Mouse (Mus musculus): ENCODE data around the gene Ctf2. TPM values are rescaled to one million over a fixed set of nuclear protein-coding genes. Genes with fewer than 3 reads are reported as not detected.

Ctf2 gene
- total and polyA plus RNA-seq, 3 experiments: 0.36 TPM; not detected in 2

GRCm38 (mm10) chr7:127777474-127778266 is 45.7 kb upstream of the Ctf2 start:
- DNase-seq (ENCODE audit: extremely low read depth): peak; percentile 51
- no peak for TF ChIP-seq UBTF (IDR thresholded peaks at IDR 0.05; ENCODE audit: low read depth, low read length)
- TF ChIP-seq MYC (IDR thresholded peaks at IDR 0.05; ENCODE audit: low read depth, low read length): no peak
- no peak for TF ChIP-seq ZKSCAN1 (IDR thresholded peaks at IDR 0.05; ENCODE audit: borderline replicate concordance, low read depth, low read length)
- no peak for TF ChIP-seq USF2 (conservative IDR thresholded peaks at IDR 0.05; ENCODE audit: low read depth, low read length)
- 0 out of 2 replicates have a peak, but pooled peaks have one; percentile 12 for TF ChIP-seq SIN3A (IDR thresholded peaks at IDR 0.05; ENCODE audit: low read length)
- TF ChIP-seq NELFE (IDR thresholded peaks at IDR 0.05; ENCODE audit: low read depth, low read length): peak; percentile 48; the same call in 1 of the 2 replicates
- TF ChIP-seq MAZ (IDR thresholded peaks at IDR 0.05; ENCODE audit: low read depth, low read length): no peak
- no peak for TF ChIP-seq MAFK (IDR thresholded peaks at IDR 0.05; ENCODE audit: insufficient replicate concordance, low read length)
- no peak for TF ChIP-seq ZNF384 (IDR thresholded peaks at IDR 0.05; ENCODE audit: low read depth, low read length)
- TF ChIP-seq NRF1 (IDR thresholded peaks at IDR 0.05; ENCODE audit: low read depth, low read length): peak; percentile 63
- no peak for TF ChIP-seq SMC3 (IDR thresholded peaks at IDR 0.05; ENCODE audit: low read depth, low read length)
- TF ChIP-seq KAT2A (IDR thresholded peaks at IDR 0.05; ENCODE audit: insufficient replicate concordance, low read length): no peak
- 0 out of 2 replicates have a peak, but pooled peaks have one; percentile 8 for TF ChIP-seq MXI1 (IDR thresholded peaks at IDR 0.05; ENCODE audit: low read depth, low read length)
- TF ChIP-seq POLR2A (IDR thresholded peaks at IDR 0.05; ENCODE audit: low read depth, low read length): peak; percentile 60; the same call in 1 of the 2 replicates
- no peak for TF ChIP-seq USF1 (IDR thresholded peaks at IDR 0.05; ENCODE audit: low read depth, low read length)
- no peak for TF ChIP-seq CHD1 (IDR thresholded peaks at IDR 0.05; ENCODE audit: low read depth, low read length)
- TF ChIP-seq ZC3H11A (IDR thresholded peaks at IDR 0.05; ENCODE audit: low read depth, low read length): no peak
- TF ChIP-seq HCFC1 (IDR thresholded peaks at IDR 0.05; ENCODE audit: low read depth, low read length): no peak
- no peak for TF ChIP-seq BHLHE40 (IDR thresholded peaks at IDR 0.05; ENCODE audit: low read depth, low read length)
- TF ChIP-seq JUND (conservative IDR thresholded peaks at IDR 0.05; ENCODE audit: low read depth, low read length): no peak
- TF ChIP-seq ELF1 (IDR thresholded peaks at IDR 0.05; ENCODE audit: low read depth, low read length): no peak
- TF ChIP-seq ZMIZ1 (IDR thresholded peaks at IDR 0.05; ENCODE audit: low read depth, low read length): peak; percentile 59; the same call in 1 of the 2 replicates
- no peak for TF ChIP-seq RAD21 (IDR thresholded peaks at IDR 0.05; ENCODE audit: low read depth, low read length)
- no peak for TF ChIP-seq MAX (IDR thresholded peaks at IDR 0.05; ENCODE audit: low read length)
- TF ChIP-seq CHD2 (IDR thresholded peaks at IDR 0.05; ENCODE audit: low read length): no peak; the same call in 1 of the 2 replicates
- TF ChIP-seq POLR2AphosphoS2 (IDR thresholded peaks at IDR 0.05; ENCODE audit: low read depth, low read length): no peak

More at GRCm38 (mm10) chr7:127777474-127778266, 45.7 kb upstream of the Ctf2 start:
- Histone ChIP-seq H3K9me3 (replicated peaks; ENCODE audit: low read length) (no peaks in the 10 kb centered on the region), H3K27me3 (replicated peaks) (no peaks in the 10 kb centered on the region), H3K9ac (ENCODE audit: insufficient read depth, low read depth) (peak overlapping the region; percentile 98), H3K4me1 (ENCODE audit: control insufficient read depth in 1 of 2, insufficient read depth in 2 of 2) (peaks cover 9 to 44% of the 10 kb centered on the region in 2 experiments), H3K27ac (ENCODE audit: insufficient read depth, low read depth) (peak overlapping the region; percentile 94), H3K79me2 (replicated peaks; ENCODE audit: control insufficient read depth, extremely low read depth, insufficient read depth, poor library complexity, severe bottlenecking) (peaks cover 23% of the 10 kb centered on the region), H3K4me3 (replicated peaks in 1 of 3; ENCODE audit: low read depth in 2 of 3, low read length in 2 of 3, poor library complexity in 1 of 3) (peak overlapping the region; percentile 57 to 92 (median 67)), H3K4me2 (ENCODE audit: insufficient read depth, low read depth, poor library complexity, severe bottlenecking) (peak overlapping the region; percentile 41), H3K36me3 (replicated peaks in 1 of 2; ENCODE audit: control insufficient read depth in 1 of 2, insufficient read depth in 1 of 2, low read length in 1 of 2) (peaks cover 25 to 60% of the 10 kb centered on the region in 2 experiments)
- dilution Hi-C loops (cut with MboI; ENCODE audit: extremely low pct_ligation_motif_present, extremely low pct_unique_long_range_greater_than_20kb, low sequenced_read_pairs) (no loop called here), in situ Hi-C loops (cut with MboI; ENCODE audit: low pct_ligation_motif_present, low pct_unique_long_range_greater_than_20kb, low sequenced_read_pairs) (loop anchor here (5.0 to 25.0 kb wide), 4 partner anchors 40 to 995 kb away; partner anchors contain the start of genes Cdipt, Cdiptos, Prss8 and Tbx6)

Data from CH12.LX (cell line).